Mouse (Mus musculus) G1E (cell line): ENCODE results near the gene Cyp8b1. TPM values are rescaled to one million over a fixed set of nuclear protein-coding genes. Genes with fewer than 3 reads are reported as not detected.

Experiments used
- ATAC-seq: 2 replicates; pipeline ENCODE4 v1.8.0; 2016; ENCODE audit warnings: mild to moderate bottlenecking; ENCODE audit not compliant: insufficient number of reproducible peaks, poor library complexity, low FRiP score, severe bottlenecking; ENCODE audit errors: extremely low read depth
- DNase-seq: peaks from one replicate; pipeline ENCODE4 v3.0.0; 2012; ENCODE audit warnings: low spot score
- H3K27me3 ChIP-seq: 2 replicates; pipeline ENCODE4 v1.6.1; 2012; ENCODE audit warnings: mild to moderate bottlenecking, low read length, inconsistent platforms; ENCODE audit not compliant: insufficient read depth
- H3K36me3 ChIP-seq: replicated peaks from 2 replicates; pipeline ENCODE3; 2012; ENCODE audit warnings: mild to moderate bottlenecking, inconsistent platforms
- H3K4me1 ChIP-seq: 2 replicates; pipeline ENCODE4 v1.6.1; 2012; ENCODE audit warnings: low read depth, low read length, inconsistent platforms, mixed read lengths; ENCODE audit not compliant: insufficient read depth
- H3K4me3 ChIP-seq: 2 replicates; pipeline ENCODE4 v1.5.1; 2012; ENCODE audit warnings: low read depth, mild to moderate bottlenecking, inconsistent platforms, low read length, moderate library complexity, mixed read lengths
- H3K9me3 ChIP-seq: replicated peaks from 2 replicates; pipeline ENCODE4 v1.6.1; 2012; ENCODE audit warnings: inconsistent platforms
- CTCF ChIP-seq: IDR thresholded peaks from 2 replicates; pipeline ENCODE4 v1.5.1; 2012; ENCODE audit warnings: low read depth, low read length, inconsistent platforms, mixed read lengths
- GATA1 ChIP-seq: IDR thresholded peaks from 2 replicates; pipeline ENCODE4 v1.6.1; 2012; ENCODE audit warnings: borderline replicate concordance, low read length, inconsistent platforms, mixed read lengths
- GATA2 ChIP-seq: IDR thresholded peaks from 2 replicates; pipeline ENCODE4 v1.6.1; 2012; ENCODE audit warnings: low read depth, low read length, inconsistent platforms, borderline replicate concordance
- POLR2AphosphoS5 ChIP-seq: IDR thresholded peaks from 2 replicates; pipeline ENCODE4 v1.6.1; 2012; ENCODE audit warnings: low read depth, low read length, inconsistent platforms; ENCODE audit not compliant: insufficient replicate concordance
- TAL1 ChIP-seq: conservative IDR thresholded peaks from 2 replicates; pipeline ENCODE4 v1.6.1; 2012; ENCODE audit warnings: low read depth, low read length, inconsistent platforms, mixed read lengths
- polyA plus RNA-seq: library from polyadenylated mRNA; stranded (reverse); fragments of >175 nt; gene quantifications from 2 replicates; pipeline ENCODE4 v1.2.3, GENCODE M21; 2012
- total RNA-seq, 2 experiments: library from RNA; stranded (forward) in 1 of 2; stranded (reverse) in 1 of 2; fragments of 200-1000 nt in 1 of 2; fragments of >200 nt in 1 of 2; fragmentation: Nextera tagmentation in 1 of 2; gene quantifications; 2 replicates each; pipeline ENCODE4 v1.2.3; 2014 to 2017

Gene Cyp8b1
- total and polyA plus RNA-seq, 3 experiments, result not detected

GRCm38 (mm10) chr9:121911196-121911595 is 4.9 kb downstream of the Cyp8b1 start:
- ATAC-seq (no peak), DNase-seq (no peak)
- Histone ChIP-seq H3K4me1 (no peaks in the 10 kb centered on the region), H3K27me3 (peaks cover 13% of the 10 kb centered on the region), H3K9me3 (no peaks in the 10 kb centered on the region), H3K4me3 (no peak overlapping the region), H3K36me3 (no peaks in the 10 kb centered on the region)
- TF ChIP-seq POLR2AphosphoS5, result no peak
- TF ChIP-seq TAL1, result no peak
- no peak for TF ChIP-seq GATA1
- TF ChIP-seq CTCF, result no peak
- TF ChIP-seq GATA2, result no peak

GRCm38 (mm10) chr9:121909635-121910034 is 6.5 kb downstream of the Cyp8b1 start:
- no peak for DNase-seq
- H3K36me3 ChIP-seq, result no peaks in the 10 kb centered on the region
- H3K27me3 ChIP-seq, result peaks cover 12% of the 10 kb centered on the region
- no peaks in the 10 kb centered on the region for H3K4me1 ChIP-seq
- no peak overlapping the region for H3K4me3 ChIP-seq
- ATAC-seq, result no peak
- no peaks in the 10 kb centered on the region for H3K9me3 ChIP-seq
- TF ChIP-seq GATA2 (no peak), TAL1 (no peak), GATA1 (no peak), CTCF (no peak), POLR2AphosphoS5 (no peak)

- Histone ChIP-seq H3K9me3 (no peaks in the 10 kb centered on the region), H3K4me1 (no peaks in the 10 kb centered on the region), H3K27me3 (peaks cover 6% of the 10 kb centered on the region), H3K36me3 (no peaks in the 10 kb centered on the region), H3K4me3 (no peak overlapping the region)
- TF ChIP-seq TAL1 (no peak), CTCF (no peak), GATA1 (no peak), POLR2AphosphoS5 (no peak), GATA2 (no peak)
- ATAC-seq (no peak), DNase-seq (no peak)
Observed at GRCm38 (mm10) chr9:121908321-121908720, 7.8 kb downstream of the Cyp8b1 start.

DNA sequence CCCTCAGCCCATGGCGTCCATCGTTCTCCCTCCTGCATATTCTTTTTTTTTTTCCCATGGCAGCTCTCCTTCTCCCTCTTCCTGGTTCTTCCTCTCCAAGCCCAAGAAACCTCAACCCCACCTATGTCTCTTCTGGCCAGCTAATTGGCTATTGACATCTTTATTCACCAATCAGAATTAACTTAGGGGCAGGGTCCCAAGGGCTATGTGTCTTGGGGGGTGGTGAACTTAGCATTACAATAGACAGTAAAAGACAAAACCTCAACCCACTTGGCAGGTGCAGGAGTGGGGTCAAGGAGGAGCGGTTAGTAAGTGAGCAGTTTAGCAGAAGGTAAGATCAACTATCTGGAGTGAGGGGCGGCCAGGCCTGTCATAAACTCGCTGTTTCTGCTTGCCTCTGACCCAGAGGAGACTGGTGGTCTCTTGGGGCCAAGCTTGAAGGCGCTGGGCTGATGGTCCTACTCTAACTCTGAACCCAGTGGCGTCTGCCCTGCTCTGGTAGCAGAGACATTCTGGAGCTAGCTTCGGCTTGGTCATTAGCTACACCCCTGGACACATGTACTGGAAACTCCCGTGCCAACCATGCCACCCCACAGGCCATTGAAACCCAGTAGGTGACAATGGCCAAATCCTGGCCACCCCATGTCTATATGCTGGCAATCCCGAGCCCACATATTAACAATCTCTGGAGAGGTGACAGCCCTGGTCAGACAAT is 8.6 kb downstream of the Cyp8b1 start:
- TF ChIP-seq POLR2AphosphoS5, result no peak
- no peak for TF ChIP-seq TAL1
- no peak for TF ChIP-seq CTCF
- no peak for TF ChIP-seq GATA1
- TF ChIP-seq GATA2, result no peak
- no peaks in the 10 kb centered on the region for H3K4me1 ChIP-seq

GRCm38 (mm10) chr9:121906456-121906855 is 9.6 kb downstream of the Cyp8b1 start:
- Histone ChIP-seq H3K27me3 (peaks cover 8% of the 10 kb centered on the region), H3K36me3 (no peaks in the 10 kb centered on the region), H3K4me3 (no peak overlapping the region), H3K4me1 (no peaks in the 10 kb centered on the region), H3K9me3 (no peaks in the 10 kb centered on the region)
- ATAC-seq (no peak), DNase-seq (no peak)
- TF ChIP-seq GATA2 (no peak), POLR2AphosphoS5 (no peak), GATA1 (no peak), CTCF (no peak), TAL1 (no peak)

More for the DNA sequence above, 8.6 kb downstream of the Cyp8b1 start:
- no peak overlapping the region for H3K4me3 ChIP-seq
- H3K36me3 ChIP-seq, result no peaks in the 10 kb centered on the region
- H3K27me3 ChIP-seq, result peaks cover 2% of the 10 kb centered on the region
- no peak for ATAC-seq
- no peak for DNase-seq
- no peaks in the 10 kb centered on the region for H3K9me3 ChIP-seq

GRCm38 (mm10) chr9:121905556-121906185 is 10.4 kb downstream of the Cyp8b1 start:
- no peak overlapping the region for H3K4me3 ChIP-seq
- ATAC-seq (no peak), DNase-seq (no peak)
- TF ChIP-seq POLR2AphosphoS5 (no peak), CTCF (no peak), GATA1 (no peak), TAL1 (no peak), GATA2 (no peak)
- H3K9me3 ChIP-seq, result no peaks in the 10 kb centered on the region
- peaks cover 11% of the 10 kb centered on the region for H3K27me3 ChIP-seq
- no peaks in the 10 kb centered on the region for H3K36me3 ChIP-seq
- H3K4me1 ChIP-seq, result no peaks in the 10 kb centered on the region
